Mouse (Mus musculus) kidney, postnatal 0 days (tissue): ENCODE measurements around the gene Kif1b. TPM values are rescaled to one million over a fixed set of nuclear protein-coding genes. Genes with fewer than 3 reads are reported as not detected.

Experiments used
- ATAC-seq: fragments of 200-750 bp; cut with Nextera tagmentation; replicated peaks from 2 replicates; pipeline ENCODE4 v1.8.0; 2017; ENCODE audit warnings: low read depth, moderate number of reproducible peaks, moderate TSS enrichment, moderate library complexity; ENCODE audit not compliant: low FRiP score
- DNase-seq: peaks from one replicate; pipeline ENCODE4 v3.0.0-alpha.2; 2016; ENCODE audit warnings: low spot score
- H3K27ac ChIP-seq: fragments of 300-500 bp; sonication (generic); 2 replicates; pipeline ENCODE4 v1.5.1; 2014; ENCODE audit warnings: mild to moderate bottlenecking
- H3K27me3 ChIP-seq: fragments of 300-500 bp; sonication (generic); 2 replicates; pipeline ENCODE4 v1.6.1; 2014; ENCODE audit warnings: low read length, mixed read lengths; ENCODE audit not compliant: insufficient read depth
- H3K36me3 ChIP-seq: fragments of 300-500 bp; sonication (generic); 2 replicates; pipeline ENCODE4 v1.6.1; 2014; ENCODE audit warnings: low read length, mixed read lengths; ENCODE audit not compliant: insufficient read depth
- H3K4me1 ChIP-seq: fragments of 300-500 bp; sonication (generic); replicated peaks from 2 replicates; pipeline ENCODE4 v1.6.1; 2014; ENCODE audit warnings: antibody characterized with exemption, low read length, mixed read lengths; ENCODE audit not compliant: insufficient read depth
- H3K4me2 ChIP-seq: fragments of 300-500 bp; sonication (generic); 2 replicates; pipeline ENCODE4 v1.6.1; 2014; ENCODE audit warnings: mild to moderate bottlenecking, low read length, moderate library complexity, mixed read lengths
- H3K4me3 ChIP-seq: fragments of 300-500 bp; sonication (generic); replicated peaks from 2 replicates; pipeline ENCODE4 v1.5.1; 2014; ENCODE audit warnings: low read depth, low read length
- H3K9ac ChIP-seq: fragments of 300-500 bp; sonication (generic); 2 replicates; pipeline ENCODE4 v1.6.1; 2014; ENCODE audit warnings: low read depth, low read length
- H3K9me3 ChIP-seq: fragments of 300-500 bp; sonication (generic); replicated peaks from 2 replicates; pipeline ENCODE4 v1.6.1; 2016; ENCODE audit warnings: low read length, inconsistent platforms, mixed read lengths
- CTCF ChIP-seq: IDR thresholded peaks from 2 replicates; pipeline ENCODE4 v1.5.1; 2016; ENCODE audit warnings: antibody characterized with exemption, low read depth, mild to moderate bottlenecking, moderate library complexity
- WGBS: fragments of 180-500 bp; shearing (Covaris S2); extraction: QIAGEN DNeasy Blood & Tissue Kit; methylation state at CpG from one replicate; pipeline ENCODE4 v1.1.7; 2014; 5-methylcytosine and 5-hydroxymethylcytosine counted together
- polyA plus RNA-seq: library from polyadenylated mRNA; unstranded; fragments of >200 nt; fragmentation: Nextera tagmentation; extraction: Ambion mirVana; gene quantifications from 2 replicates; pipeline ENCODE4 v1.2.1, GENCODE M21; 2015

Kif1b gene
- polyA plus RNA-seq, 1 experiment from 2014 or later, result 19.9 TPM

- no peak overlapping the region for H3K4me3 ChIP-seq
- no peaks in the 10 kb centered on the region for H3K36me3 ChIP-seq
- TF ChIP-seq CTCF, result no peak
- WGBS, result 79% methylated on average over 2 of the region's 2 CpGs
- H3K27me3 ChIP-seq, result no peaks in the 10 kb centered on the region
- H3K4me1 ChIP-seq, result no peaks in the 10 kb centered on the region
- DNase-seq (no peak), ATAC-seq (no peak)
- H3K27ac ChIP-seq, result no peak overlapping the region
- no peak overlapping the region for H3K9ac ChIP-seq
- H3K4me2 ChIP-seq, result no peak overlapping the region
- H3K9me3 ChIP-seq, result no peaks in the 10 kb centered on the region
Measured at GRCm38 (mm10) chr4:149296501-149296900, 11.0 kb downstream of the Kif1b start.

GRCm38 (mm10) chr4:149292984-149293383 is 14.5 kb downstream of the Kif1b start:
- Histone ChIP-seq H3K27me3 (no peaks in the 10 kb centered on the region), H3K9ac (no peak overlapping the region), H3K9me3 (no peaks in the 10 kb centered on the region), H3K27ac (no peak overlapping the region), H3K4me1 (no peaks in the 10 kb centered on the region), H3K4me3 (no peak overlapping the region), H3K4me2 (no peak overlapping the region), H3K36me3 (no peaks in the 10 kb centered on the region)
- TF ChIP-seq CTCF, result no peak
- no peak for DNase-seq
- ATAC-seq, result no peak; the same call in 1 of the 2 replicates
- 43% methylated on average over 5 of the region's 5 CpGs for WGBS

GRCm38 (mm10) chr4:149291061-149291460 is 16.4 kb downstream of the Kif1b start:
- 76% methylated on average over 9 of the region's 9 CpGs for WGBS
- no peak for ATAC-seq

DNA sequence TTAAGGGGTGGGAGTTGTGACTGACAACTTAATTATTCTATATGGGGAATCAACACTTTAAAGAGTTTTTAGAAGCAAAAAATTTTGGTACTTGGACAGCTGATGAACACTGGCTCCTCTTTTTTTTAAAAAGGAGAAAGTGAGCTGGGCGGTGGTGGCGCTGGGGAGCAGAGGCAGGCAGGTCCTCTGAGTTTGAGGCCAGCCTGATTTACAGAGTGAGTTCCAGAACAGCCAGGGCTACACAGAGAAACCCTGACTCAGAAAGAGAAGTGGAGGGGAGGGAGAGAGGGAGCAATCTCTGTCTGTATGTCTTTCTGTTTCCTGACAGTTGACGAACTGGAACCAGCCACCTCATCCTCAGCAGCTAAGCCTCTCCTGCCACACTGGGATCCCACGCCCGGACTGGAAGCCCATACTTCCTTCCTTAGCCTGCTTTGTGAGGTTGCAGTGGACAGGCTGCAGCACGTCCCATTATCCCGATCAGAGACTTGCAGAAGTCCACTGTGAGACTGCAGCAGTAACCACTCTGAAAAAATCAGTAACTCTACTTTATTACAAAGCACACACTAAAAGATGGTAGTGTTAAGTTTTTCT is 17.2 kb downstream of the Kif1b start:
- no peak for TF ChIP-seq CTCF
- Histone ChIP-seq H3K27ac (no peak overlapping the region), H3K9ac (no peak overlapping the region), H3K9me3 (no peaks in the 10 kb centered on the region), H3K4me1 (0 out of 2 replicates have a peak, but pooled peaks cover 3% of the 10 kb centered on the region), H3K4me3 (no peak overlapping the region), H3K27me3 (no peaks in the 10 kb centered on the region), H3K36me3 (no peaks in the 10 kb centered on the region), H3K4me2 (no peak overlapping the region)
- ATAC-seq (no peak), DNase-seq (no peak)
- 73% methylated on average over 7 of the region's 7 CpGs for WGBS

More at GRCm38 (mm10) chr4:149291061-149291460, 16.4 kb downstream of the Kif1b start:
- DNase-seq, result no peak
- H3K4me3 ChIP-seq, result no peak overlapping the region
- H3K9ac ChIP-seq, result no peak overlapping the region
- no peaks in the 10 kb centered on the region for H3K36me3 ChIP-seq
- H3K27me3 ChIP-seq, result no peaks in the 10 kb centered on the region
- H3K4me2 ChIP-seq, result no peak overlapping the region
- H3K27ac ChIP-seq, result no peak overlapping the region
- H3K9me3 ChIP-seq, result no peaks in the 10 kb centered on the region
- TF ChIP-seq CTCF, result no peak
- H3K4me1 ChIP-seq, result 0 out of 2 replicates have a peak, but pooled peaks cover 3% of the 10 kb centered on the region

DNA sequence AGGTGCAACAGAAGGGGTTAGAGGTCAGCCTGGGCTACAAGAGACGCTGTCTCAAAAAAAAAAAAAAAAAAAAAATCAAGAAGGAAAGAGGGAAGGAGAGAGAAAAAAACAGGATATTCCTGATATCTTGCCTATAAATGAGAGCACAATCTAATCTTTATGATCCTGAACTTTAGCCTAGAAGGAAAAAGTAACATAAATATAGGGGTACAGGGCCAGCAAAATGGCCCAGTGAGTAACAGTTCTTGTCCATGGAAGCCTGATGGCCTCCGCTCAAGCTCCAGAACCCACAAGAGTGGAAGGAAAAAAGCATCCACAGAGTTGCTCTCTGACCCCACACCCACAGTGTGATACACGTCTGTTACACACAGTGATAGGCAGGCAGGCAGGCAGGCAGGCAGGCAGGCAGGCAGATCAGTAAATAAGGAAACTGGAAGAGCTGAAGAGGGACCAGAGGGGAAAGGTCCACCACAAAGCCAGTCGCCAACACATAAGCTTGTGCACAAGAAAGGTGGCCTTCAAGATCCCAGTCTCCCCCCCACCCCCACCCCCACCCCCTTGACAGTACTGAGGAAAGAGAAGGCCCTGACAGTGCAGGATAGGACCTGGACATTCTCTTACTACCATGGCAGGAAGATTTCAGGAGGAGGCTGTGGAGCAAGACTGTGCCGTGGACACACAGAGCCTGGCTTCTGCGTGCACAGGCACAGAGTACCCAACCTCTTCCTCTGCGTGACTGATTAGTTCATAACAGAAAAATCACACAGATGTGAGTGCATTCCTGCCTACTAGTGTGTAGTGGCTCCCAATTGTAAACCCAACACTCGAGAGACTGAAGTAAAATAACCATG is 21.0 kb downstream of the Kif1b start:
- Histone ChIP-seq H3K4me1 (peaks cover 7% of the 10 kb centered on the region; the same call in 1 of the 2 replicates), H3K4me2 (no peak overlapping the region), H3K4me3 (no peak overlapping the region), H3K27ac (no peak overlapping the region), H3K27me3 (no peaks in the 10 kb centered on the region), H3K9ac (no peak overlapping the region), H3K9me3 (no peaks in the 10 kb centered on the region), H3K36me3 (no peaks in the 10 kb centered on the region)
- DNase-seq (no peak), ATAC-seq (no peak)
- 72% methylated on average over 8 of the region's 8 CpGs for WGBS
- no peak for TF ChIP-seq CTCF

DNA sequence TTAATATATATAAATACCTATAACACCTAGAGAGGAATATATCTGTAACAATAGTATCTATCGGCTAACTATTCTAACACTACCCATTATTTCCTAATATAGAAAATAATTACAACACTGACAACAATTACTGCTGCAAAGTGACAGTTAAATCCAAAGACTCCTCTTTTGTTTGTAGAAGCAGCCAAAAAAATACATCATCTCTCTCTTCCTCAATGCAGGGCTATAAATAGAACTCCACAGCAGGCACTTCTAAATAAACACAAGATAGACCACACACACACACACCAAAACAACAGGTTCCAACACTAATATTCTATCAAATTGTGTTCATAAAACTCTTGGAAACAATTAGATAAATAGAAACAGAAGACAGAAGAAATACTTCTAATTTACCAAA is 21.8 kb downstream of the Kif1b start:
- no peak overlapping the region for H3K27ac ChIP-seq
- ATAC-seq, result no peak
- no peaks in the 10 kb centered on the region for H3K27me3 ChIP-seq
- no peak overlapping the region for H3K4me3 ChIP-seq
- WGBS, result 88% methylated on average over 1 of the region's 1 CpGs
- H3K36me3 ChIP-seq, result no peaks in the 10 kb centered on the region
- no peak overlapping the region for H3K9ac ChIP-seq
- peaks cover 7% of the 10 kb centered on the region; the same call in 1 of the 2 replicates for H3K4me1 ChIP-seq
- peak; percentile 54 for DNase-seq
- no peak overlapping the region for H3K4me2 ChIP-seq
- no peak for TF ChIP-seq CTCF
- H3K9me3 ChIP-seq, result no peaks in the 10 kb centered on the region
